Mouse (Mus musculus): ENCODE results near the gene Tmub2.

Tmub2 gene

DNA sequence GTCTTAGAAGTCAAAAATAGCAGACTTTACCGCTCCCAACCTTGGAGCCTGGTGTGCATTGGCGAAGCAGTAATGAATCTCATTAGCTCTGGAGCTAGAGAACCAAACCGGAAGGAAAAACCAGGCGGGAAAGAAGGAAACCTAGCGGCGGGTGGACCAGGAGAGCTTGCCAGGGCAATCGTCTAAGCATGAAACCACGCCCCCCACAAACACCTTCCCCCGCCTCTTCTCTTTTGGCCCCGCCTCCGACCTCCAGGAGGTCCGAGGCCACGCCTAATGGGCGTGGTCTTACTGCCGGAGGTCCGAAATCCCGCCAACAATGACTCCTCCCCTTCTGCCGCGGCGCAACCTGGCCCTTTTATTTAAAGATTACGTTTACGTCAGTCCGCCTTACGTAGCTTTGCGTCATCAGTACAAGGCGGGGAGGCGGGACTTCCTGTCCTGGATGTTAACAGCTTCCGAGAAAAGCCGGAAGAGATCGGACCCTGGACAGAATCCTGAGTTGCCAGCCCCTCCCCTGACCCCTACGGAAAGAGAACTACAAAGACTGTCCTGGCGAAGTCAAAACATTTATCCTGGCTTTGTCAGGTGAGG lies at the start of gene Tmub2:
Tmub2 (plus strand) TSS at position 431 of the 594 bp plus-strand sequence.
- peak; percentile 97 to 98 for DNase-seq

- DNase-seq, result no peak
Observed at GRCm38 (mm10) chr11:102236022-102236421, 48.7 kb upstream of the Tmub2 start.

DNA sequence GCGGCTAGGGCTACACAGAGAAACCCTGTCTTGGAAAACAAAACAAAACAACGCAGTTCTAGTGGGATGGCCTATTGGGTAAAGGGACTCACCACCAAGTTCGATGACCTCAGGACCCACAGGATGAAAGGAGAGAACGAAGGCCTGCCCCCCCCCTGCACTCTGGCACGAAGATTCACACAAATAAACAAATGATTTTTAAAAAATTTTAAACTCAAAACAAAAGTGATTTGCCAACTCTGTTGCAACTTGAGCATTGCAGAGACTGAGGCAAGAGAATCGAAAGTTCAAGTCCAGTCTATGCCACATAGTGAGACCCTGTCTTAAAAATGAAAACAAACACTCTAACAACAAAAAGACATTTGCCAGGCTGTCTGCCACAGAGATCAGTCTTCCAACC lies 44.1 kb upstream of the Tmub2 start:
- DNase-seq, result no peak

- DNase-seq, result no peak
Observed at GRCm38 (mm10) chr11:102241246-102241645, 43.5 kb upstream of the Tmub2 start.

- no peak for DNase-seq
Observed at GRCm38 (mm10) chr11:102241874-102242273, 42.9 kb upstream of the Tmub2 start.

- peak; percentile 63 to 68 for DNase-seq
Observed at GRCm38 (mm10) chr11:102244926-102245449, 39.7 kb upstream of the Tmub2 start.

DNA sequence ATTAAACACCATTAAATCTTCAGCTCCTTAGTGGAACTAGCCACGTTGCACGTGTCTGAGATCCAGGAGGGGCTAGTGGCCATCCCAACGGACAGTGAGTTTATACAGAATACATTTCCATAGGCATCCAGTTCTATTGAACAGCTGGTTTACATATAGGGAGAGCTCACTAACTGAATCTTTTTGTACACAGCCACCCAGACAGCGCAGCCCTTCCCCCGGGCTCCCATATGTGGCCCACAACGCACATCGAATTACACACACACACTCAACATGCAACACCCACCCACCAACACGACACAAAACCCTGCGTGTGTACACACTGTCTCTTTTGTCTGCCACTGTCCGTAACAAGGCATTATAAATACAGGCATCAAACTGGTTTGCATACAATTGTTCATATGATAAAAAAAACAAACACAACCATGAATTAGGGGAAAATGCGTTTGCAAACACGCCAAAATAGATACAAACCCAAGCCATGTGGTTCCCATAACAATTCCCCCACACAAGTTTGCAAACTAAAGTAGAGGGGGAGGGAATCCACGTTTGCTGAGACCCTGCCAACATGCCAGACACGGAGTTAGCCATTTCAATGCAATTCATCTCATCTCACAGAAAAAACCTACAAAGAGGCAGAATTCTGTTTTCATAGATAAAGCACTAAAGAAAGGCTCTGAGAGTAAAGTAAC lies 39.0 kb upstream of the Tmub2 start:
- DNase-seq, result no peak

DNA sequence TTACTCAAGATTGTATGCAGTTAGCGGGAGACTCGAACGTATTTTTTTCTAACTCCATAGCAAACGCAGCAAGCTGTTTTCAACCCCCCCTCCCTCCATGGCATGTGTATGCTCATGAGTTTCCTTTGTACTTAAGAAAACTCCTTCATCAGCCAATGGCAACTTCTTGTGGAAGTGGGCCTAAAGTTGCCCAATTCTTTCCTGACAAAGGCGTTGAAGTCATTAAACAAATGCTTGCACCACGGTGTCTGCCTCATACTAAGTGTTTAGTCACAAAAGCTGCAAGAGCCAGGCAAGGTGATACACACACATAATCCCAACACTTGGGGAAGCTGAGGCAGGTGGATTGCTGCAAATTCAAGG lies 38.5 kb upstream of the Tmub2 start:
- DNase-seq, result no peak

- no peak for DNase-seq
Observed at GRCm38 (mm10) chr11:102246871-102247270, 37.9 kb upstream of the Tmub2 start.

GRCm38 (mm10) chr11:102248630-102249230 lies 36.0 kb upstream of the Tmub2 start, which contains the start of gene BC030867:
Gene BC030867 (plus strand): TSS chr11:102248882.
- peak; percentile 91 to 94 for DNase-seq

GRCm38 (mm10) chr11:102249351-102250090 lies 35.2 kb upstream of the Tmub2 start:
- DNase-seq, result no peak

- peak in 1 of 2 experiments; percentile 29 for DNase-seq
Observed at GRCm38 (mm10) chr11:102257514-102257913, 27.2 kb upstream of the Tmub2 start.

DNA sequence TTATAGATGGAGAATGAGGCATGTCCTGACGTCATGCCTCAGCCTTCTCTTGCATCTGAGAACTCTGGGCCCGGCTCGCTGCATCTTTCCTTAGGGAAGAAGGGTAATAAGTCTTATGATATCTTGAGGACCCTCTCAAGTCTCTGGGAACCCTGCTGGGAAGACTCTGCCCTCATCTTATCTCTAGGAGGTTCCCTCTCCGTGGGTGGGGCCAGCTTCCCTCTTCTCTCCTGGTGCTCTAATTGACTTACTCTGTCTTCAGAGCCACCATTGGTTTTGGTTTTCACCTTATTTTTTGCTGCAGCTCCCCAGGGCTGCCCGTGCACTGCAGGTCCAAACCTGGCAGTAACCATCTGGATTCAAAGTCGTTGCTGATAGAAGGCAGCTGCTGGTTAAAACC lies 26.6 kb upstream of the Tmub2 start:
- no peak for DNase-seq

GRCm38 (mm10) chr11:102258521-102258920 lies 26.2 kb upstream of the Tmub2 start:
- DNase-seq, result no peak

- DNase-seq, result no peak
Observed at GRCm38 (mm10) chr11:102263211-102263610, 21.5 kb upstream of the Tmub2 start.

DNA sequence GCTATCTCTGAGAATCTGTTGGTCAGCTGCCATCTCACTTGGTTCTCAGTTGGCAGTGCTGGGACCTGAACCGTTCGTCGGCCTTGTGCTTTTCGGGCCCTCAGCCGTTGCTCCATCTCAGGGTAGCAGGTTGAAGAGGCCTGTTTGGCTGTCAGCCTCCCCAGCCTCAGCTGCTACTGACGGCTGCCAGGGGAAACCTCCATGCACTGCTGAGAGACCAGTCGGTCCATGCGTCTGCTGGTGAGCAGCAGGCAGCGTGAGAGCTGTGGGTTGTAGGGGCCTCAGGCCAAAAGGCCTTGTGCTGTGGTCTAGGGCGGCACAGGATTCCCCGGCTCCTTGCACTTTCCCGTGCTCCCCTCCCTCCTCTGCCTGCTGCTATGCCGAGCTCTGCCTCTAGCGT lies 18.9 kb upstream of the Tmub2 start:
- DNase-seq, result no peak

DNA sequence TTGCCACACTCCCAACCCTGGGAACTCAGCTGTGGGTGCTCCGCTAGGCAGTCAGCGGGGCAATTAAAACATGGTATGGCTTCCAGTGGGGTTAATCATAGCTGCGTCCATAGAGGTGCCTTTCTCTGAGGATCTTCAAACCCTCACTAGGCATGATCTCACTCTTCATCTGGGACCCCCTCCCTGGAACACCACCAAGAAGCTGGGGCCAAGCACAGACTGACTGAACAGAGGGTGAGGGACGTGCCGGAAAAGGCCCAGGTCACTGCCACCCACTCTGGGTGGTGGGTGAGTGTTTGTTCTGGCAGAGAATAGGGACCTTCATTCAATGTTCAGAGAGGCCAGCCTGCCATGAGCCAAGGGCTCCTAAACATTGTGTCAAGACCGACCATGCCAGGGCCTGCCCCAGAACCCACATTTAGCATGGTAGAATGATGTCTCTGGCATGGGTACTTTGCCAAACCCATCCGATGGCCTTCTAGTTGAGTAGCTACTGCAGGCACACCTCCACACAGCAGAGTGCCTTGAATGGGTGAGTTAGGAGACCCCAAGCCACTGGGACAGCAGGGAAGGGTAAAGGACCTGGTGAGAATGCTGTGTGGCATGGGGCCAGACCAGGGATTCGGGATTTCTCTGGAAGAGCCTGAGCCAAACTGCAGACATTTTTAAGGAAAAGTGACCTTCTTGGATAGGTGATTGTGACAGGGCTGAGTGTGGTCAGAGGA lies 17.9 kb upstream of the Tmub2 start:
- DNase-seq, result no peak

DNA sequence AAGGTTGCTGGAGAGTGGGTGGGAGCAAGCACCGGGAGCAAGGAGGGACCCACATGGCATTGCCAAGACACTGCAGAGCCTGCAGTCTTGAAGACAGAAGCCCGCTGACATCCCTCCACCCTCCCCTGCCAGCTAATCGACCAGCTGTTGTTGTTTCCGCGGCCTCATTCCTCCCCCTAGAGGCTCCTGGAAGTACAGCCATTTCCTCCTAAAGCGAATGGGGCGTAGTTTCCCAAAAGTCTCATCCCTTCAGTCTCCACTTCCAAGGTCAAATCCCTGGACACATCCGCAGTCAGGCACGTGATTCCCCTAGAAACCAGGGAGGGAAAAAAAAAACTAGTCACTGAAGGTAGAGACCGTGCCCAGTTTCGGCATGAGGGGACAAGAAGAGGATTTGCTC lies 17.3 kb upstream of the Tmub2 start:
- peak; percentile 79 to 82 for DNase-seq

DNA sequence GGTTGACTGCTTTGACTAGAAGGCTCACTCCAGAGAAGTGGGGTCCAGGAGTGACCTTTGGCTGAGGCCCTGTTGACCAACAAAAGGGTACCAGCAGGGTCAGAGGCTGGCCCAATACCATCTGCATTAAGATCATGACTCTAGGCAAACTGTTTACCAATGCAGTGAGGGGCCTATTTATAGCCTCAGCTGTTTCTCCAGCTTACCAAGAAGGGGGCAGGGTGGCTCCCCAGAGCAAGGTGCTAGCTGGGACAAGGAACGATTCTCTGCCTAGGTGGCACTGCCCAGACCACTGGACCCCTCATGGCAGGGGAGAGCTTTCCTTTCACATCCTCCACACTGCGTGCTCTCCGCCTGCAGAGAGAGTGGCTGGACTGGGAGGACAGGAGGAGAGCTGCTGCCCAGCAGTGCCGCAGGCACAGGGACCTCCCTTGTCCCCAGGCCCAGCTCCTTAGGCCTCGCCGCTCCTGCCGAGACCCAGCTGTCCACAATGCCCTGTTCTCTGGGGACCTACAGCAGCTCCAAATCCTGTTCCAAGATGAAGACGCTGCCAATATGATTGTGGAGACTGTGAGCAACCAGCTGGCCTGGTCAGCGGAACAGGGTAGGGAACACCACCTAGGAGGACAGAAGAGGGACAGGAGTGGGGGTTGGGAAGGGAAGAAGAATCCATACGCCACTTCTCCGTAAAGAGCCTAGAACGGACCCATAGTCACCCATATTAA lies 16.0 kb upstream of the Tmub2 start, which contains the start of gene Asb16:
Asb16 (plus strand) TSS at position 224 of the 725 bp plus-strand sequence.
- DNase-seq, result no peak

DNA sequence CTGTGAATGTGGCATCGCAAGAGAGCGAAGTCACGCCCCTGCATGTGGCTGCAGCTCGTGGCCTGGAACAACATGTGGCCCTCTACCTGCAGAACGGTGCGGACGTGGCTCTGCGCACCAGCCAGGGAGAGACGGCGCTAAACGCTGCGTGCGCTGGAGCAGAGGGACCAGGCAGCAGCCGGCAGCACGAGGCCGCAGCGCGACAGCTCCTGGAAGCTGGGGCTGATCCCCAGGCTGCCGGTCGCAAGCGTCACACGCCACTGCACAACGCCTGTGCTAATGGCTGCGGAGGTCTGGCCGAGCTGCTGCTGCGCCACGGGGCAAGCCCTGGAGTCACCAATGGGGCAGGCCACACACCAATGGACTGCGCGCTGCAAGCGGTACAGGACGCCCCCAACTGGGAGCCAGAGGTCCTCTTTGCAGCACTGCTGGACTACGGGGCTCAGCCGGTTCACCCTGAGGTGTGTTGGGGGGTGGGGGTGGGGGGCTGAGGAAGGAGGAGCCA lies 8.3 kb upstream of the Tmub2 start:
- peak; percentile 43 to 62 for DNase-seq

- no peak for DNase-seq
Observed at GRCm38 (mm10) chr11:102277754-102278153, 7.0 kb upstream of the Tmub2 start.

GRCm38 (mm10) chr11:102279595-102279994 lies 5.1 kb upstream of the Tmub2 start:
- no peak for DNase-seq

All from lung, postnatal 4 days (tissue).